Mouse (Mus musculus) gonadal fat pad, adult 2 months (tissue): ENCODE measurements around the gene Dnase1l2. TPM values are rescaled to one million over a fixed set of nuclear protein-coding genes. Genes with fewer than 3 reads are reported as not detected.

ENCODE experiments used
- DNase-seq: peaks from one replicate; pipeline ENCODE4 v3.0.0-alpha.2; 2012; ENCODE audit warnings: low read depth
- polyA plus RNA-seq: library from polyadenylated mRNA; depleted of rRNA; stranded (reverse); fragments of >200 nt; gene quantifications from 2 replicates; pipeline ENCODE4 v1.2.3, GENCODE M21; 2012; rRNA removed

The Dnase1l2 gene
- polyA plus RNA-seq = 82.9 and 106 TPM in 2 replicates

DNA sequence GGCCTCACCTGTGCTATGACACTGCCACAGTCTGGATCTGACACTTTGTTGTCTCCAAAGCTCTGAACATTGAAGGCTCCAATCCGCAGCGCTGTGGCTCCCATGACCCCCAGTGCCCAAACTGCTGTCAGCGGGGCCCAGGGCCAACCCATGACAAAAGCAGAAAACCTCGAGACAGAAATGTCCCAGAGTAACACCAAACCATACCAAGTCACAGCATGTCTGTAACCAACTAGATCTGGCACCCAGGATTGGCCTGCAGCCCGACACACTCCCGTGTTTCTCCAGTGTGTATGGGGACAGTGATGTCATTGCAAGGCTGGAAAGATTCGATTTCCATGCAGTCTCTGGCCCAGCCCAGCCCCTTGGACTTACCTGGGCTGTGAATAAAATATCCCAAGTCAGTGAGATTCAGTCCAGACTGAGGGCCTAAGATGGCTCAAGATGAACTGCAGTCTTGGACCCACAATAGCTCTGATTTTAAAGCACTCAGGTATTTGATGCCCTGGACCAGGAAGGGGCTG is at the start of gene Dnase1l2:
Gene Dnase1l2 (minus strand): TSS at position 474 of the 524 bp plus-strand sequence.
- DNase-seq = peak; percentile 66

DNA sequence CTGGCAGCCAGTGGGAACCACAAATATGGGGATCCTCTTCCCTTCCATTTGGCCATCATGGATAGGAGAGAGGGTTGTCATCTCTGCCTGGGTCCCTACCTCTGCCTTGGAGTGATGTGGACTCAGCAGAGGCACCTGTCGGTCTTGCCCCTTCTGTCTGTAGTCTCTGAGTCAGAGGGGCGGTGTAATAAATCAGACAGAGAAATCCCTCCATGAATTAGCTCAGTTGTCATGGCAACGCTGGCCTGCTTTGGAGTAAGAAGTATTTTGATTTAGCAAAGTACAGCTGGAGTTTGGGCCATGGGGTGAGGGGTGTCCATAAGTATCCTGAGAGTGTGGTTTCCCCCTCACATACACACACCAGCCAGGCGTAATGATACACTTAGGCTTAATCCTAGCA is 47.5 kb upstream of the Dnase1l2 start:
- DNase-seq = no peak

GRCm38 (mm10) chr17:24489265-24490030 is 46.5 kb upstream of the Dnase1l2 start:
- no peak for DNase-seq

GRCm38 (mm10) chr17:24488662-24489264 is 45.9 kb upstream of the Dnase1l2 start:
- DNase-seq = no peak

DNA sequence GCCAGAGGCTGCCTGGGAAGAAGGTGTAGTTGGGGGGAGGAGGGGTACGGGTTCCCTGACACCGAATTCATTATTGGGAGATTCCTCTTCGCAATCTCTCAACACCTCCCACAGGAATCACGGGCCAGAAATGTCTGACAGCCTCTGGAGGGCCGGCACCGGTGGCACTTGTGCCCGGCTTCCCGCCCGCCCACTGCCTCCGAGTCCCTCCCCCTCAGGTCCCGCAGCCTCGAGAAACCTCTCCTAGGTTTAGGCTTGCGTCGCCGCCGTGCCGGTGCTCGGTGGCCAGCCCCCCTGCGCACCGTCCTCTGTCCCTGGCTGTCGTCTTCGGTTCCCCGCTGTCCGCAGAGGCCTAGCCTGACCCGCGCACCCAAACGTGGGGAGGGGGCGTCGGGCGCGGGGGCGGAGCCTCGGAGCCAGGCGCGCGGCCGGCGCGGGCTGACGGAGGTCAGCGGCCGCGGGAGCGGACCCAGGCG is 45.3 kb upstream of the Dnase1l2 start, which contains the start of gene Caskin1:
Gene Caskin1 (plus strand): TSS at position 416 of the 476 bp plus-strand sequence.
- DNase-seq = no peak

DNA sequence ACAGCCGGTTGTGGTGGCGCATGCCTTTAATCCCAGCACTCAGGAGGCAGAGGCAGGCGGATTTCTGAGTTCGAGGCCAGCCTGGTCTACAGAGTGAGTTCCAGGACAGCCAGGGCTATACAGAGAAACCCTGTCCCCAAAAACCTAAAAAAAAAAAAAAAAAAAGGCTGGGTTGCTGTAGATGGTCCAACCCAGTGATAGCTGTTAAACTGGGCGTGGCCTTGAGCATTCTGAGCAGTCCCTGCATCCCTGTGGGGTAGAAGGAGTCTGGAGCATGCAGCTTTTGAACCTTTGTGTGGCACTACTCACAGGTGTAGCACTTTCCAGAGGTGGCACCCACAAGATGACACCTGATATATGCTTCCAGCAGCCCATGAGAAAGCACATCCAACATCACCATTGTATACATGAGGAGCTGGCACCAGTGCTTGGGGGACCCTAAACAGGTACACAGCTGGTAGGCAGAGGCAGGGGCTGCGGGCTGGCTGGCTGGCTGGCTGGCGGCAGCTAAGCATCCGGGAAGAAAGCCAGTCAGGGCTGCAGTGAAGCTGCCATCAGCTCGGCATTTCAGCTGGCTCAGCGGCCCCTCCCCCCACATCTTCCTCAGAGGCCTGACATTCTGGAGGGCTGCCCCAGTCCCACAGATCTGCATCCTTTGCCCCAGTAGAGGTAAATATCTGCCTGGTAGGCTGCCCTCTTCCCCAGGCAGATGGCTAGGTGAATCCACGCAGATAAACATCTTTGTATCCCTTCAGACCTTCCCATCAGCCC is 42.4 kb upstream of the Dnase1l2 start:
- no peak for DNase-seq

GRCm38 (mm10) chr17:24483495-24483894 is 40.6 kb upstream of the Dnase1l2 start:
- no peak for DNase-seq

DNA sequence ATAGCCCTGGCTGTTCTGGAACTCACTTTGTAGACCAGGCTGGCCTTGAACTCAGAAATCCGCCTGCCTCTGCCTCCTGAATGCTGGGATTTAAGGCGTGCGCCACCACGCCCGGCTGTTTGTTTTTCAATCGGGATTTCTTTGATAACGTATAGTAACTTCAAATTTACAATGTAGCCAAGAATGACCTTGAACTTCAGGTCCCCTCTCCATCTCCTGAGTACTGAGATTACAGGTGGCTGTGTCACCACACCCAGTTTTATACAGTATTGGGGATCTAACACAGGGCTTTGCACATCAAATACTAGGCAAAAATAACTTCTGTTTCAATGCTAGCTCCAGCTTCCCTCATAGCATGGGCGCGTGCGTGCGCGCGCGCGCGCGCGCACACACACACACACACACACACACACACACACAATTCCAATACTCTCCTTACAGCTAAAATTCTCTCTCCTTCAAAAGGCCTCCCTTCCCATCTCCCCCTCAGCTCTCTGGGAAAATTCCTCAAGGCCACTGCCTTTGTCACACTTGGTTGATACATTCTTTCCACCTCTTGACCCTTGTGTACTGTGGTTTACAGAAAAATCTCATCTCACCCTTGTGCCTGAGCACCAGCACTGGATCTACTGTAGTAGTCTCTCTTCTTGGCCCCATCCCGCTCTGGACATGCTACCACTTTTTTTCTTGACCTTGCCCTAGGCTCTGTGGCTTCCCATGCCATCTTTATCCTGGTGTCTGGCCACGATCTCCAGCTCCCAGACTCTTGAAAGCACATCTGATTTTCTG is 38.3 kb upstream of the Dnase1l2 start:
- DNase-seq = no peak

- DNase-seq = no peak
Measured at GRCm38 (mm10) chr17:24480201-24480826, 37.4 kb upstream of the Dnase1l2 start.

GRCm38 (mm10) chr17:24479431-24479830 is 36.5 kb upstream of the Dnase1l2 start:
- DNase-seq = no peak

GRCm38 (mm10) chr17:24478663-24479380 is 35.9 kb upstream of the Dnase1l2 start, which contains the start of gene Mlst8:
Gene Mlst8 (minus strand): TSS chr17:24479078.
- DNase-seq = no peak

GRCm38 (mm10) chr17:24477985-24478600 is 35.2 kb upstream of the Dnase1l2 start:
- DNase-seq = no peak

DNA sequence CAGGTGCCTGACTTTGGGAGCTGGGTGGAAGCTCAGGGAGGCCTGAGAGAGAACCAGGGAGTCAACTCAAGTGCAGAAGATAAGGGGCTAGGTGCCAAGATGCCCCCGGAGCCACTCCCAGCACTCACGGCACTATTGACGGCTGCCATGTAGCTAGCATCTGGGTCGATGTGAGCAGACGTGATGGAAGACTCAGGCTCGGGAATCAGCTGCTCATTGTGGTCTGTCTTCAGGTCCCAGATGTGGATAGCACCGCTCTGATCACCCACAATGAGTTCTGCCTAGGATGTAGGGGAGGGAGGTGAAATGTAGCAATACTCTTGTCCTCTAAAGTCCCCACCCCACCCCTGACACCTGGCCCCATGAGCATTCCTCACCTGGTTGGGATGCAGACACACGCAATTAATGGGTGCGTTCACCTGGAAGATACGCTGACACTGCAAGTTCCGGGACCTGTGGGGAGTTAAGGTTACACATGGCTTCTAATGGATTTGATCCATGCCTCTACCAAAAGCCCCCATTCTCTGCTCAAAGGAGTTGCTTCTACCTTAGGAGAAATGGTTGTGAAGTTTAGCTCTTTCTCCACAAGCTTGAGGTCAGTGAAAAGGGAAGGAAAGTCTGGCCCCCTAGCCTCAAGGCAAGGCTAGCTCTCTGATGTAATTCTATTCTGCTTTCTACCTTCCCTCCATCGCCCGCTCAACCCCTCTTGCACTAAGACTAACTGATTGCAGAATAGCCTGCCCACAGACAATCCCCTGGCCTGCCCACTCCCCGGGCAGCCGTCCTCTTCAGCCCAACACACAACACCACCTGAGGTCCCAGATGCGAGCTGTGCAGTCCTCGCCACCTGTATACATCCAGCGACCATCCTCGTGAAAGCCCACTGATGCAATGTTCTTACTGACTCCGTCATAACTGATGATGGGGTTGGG is 34.4 kb upstream of the Dnase1l2 start:
- DNase-seq = no peak

DNA sequence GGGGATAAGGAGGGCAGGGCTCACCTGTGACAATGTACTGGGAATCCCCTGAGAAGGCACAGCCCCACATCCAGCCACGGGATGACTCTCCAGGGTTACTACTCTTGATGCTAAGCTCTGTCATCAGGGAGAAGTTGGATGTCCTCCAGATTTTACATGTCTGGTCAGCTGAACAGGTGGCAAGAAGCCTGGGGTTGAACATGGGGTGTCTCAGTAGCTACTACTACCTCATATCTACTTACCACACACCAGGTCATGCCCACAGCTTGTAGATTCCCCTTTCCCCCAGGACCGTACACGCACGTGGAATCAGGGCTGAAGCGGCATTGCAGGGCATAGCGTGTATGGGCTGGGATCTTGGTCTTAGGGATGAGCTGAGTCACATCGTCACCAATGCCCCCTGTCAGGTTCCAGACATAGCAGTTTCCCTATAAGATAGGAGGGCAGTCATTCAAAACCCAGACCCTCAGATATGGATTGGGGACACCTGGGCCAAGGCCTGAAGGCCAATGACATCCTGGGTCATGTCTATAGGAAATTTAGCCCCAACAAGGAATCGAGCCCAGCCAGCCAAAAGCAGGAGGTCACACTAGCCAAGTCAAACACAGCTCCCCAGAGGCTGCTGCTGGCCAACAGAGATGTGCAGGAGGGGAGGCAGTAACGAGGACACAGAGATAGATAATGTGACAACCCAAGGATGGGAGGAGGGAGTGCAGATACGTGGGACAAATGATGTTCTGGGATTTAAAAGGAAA is 33.3 kb upstream of the Dnase1l2 start:
- no peak for DNase-seq

- DNase-seq = no peak
Measured at GRCm38 (mm10) chr17:24475586-24475985, 32.7 kb upstream of the Dnase1l2 start.

- DNase-seq = no peak
Measured at GRCm38 (mm10) chr17:24474557-24474956, 31.7 kb upstream of the Dnase1l2 start.

- no peak for DNase-seq
Measured at GRCm38 (mm10) chr17:24473612-24474275, 30.8 kb upstream of the Dnase1l2 start, which contains the start of gene Bricd5. Gene Bricd5 (plus strand): TSS chr17:24473884.
